Mouse (Mus musculus): Measurements from ENCODE around the gene Zap70. TPM values are rescaled to one million over a fixed set of nuclear protein-coding genes. Genes with fewer than 3 reads are reported as not detected.

Gene Zap70
- total RNA-seq, 2 experiments from 2014 or later, result 4.0 to 5.0 TPM

DNA sequence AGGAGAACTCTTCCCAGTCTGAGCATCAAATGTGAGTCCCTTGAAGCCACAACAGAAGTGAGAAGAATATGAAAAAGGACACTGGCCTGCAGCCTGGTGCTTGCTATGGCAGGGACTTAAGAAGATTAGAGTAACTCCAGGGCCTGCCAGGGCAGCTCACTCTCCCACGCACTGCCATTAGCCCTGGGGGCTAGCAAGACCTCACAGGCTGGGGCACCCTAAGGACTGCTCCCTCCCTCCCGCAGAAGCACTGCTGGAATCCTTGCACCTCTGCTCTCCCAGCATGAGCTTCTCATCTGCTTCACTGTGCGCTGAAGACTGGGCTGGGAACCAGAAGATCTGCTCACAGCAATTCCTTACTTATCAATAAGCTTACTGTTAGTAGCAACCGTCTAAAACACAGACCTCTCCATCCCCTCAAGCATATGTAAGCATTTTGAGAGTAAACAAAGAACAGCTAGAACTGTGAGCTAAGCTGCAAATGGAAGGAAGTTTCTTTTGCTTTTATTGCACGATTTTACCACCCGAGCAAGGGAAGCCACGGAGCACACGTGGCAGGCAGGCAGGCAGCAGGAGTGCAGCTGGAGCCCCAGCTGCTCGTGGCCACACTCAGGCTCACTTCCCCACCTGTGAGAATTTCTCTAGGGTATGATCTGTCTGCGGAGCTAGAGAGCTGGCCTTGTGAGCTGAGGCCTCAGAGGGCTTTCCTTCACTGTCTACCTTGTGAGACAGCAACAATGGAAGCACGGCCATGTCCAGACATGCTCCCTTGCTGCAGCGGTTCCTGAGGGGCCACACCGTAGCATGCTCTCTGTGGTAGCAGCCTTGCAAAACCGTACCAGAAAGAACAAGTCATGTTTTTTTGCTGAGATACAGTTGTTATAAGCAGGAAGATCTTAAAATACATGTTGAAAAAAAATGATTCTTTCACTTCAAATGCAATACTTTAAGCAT, 69.6 kb downstream of the Zap70 start:
- DNase-seq, result no peak

Other genes starting within 250 kb of the Zap70 start
- 10 to 100 TPM; 29.0 to 39.0 TPM for gene Cnnm3, start 249.9 kb upstream of the Zap70 start, total RNA-seq (2021)
- 1 to 10 TPM; 7.9 to 8.5 TPM for gene Ankrd23, start 224.9 kb upstream of the Zap70 start, total RNA-seq (2021)
- not detected for gene Gm42417, start 222.4 kb upstream of the Zap70 start, total RNA-seq (2021)
- 10 to 100 TPM; 11.9 to 12.6 TPM for gene Ankrd39, start 214.4 kb upstream of the Zap70 start, total RNA-seq (2021)
- gene Sema4c, start 203.4 kb upstream of the Zap70 start, total RNA-seq (2021), result 10 to 100 TPM; 11.4 to 11.6 TPM
- not detected for gene Fam178b, start 78.6 kb upstream of the Zap70 start, total RNA-seq (2021)
- 100 to 1,000 TPM; 648 to 684 TPM for gene Cox5b, start 70.3 kb upstream of the Zap70 start, total RNA-seq (2021)
- not detected for gene 4933424G06Rik, start 51.6 kb upstream of the Zap70 start, total RNA-seq (2021)
- gene Actr1b, start 47.4 kb upstream of the Zap70 start, total RNA-seq (2021), result 100 to 1,000 TPM; 246 to 247 TPM
- gene Tmem131, start 181.9 kb downstream of the Zap70 start, total RNA-seq (2021), result 10 to 100 TPM; 54.3 to 63.7 TPM